Mouse (Mus musculus): Measurements from ENCODE around the gene Glcci1. TPM values are rescaled to one million over a fixed set of nuclear protein-coding genes. Genes with fewer than 3 reads are reported as not detected.

Glcci1 gene
- 16.5 and 19.0 TPM in 2 replicates for polyA plus RNA-seq (2012; rRNA removed)

DNA sequence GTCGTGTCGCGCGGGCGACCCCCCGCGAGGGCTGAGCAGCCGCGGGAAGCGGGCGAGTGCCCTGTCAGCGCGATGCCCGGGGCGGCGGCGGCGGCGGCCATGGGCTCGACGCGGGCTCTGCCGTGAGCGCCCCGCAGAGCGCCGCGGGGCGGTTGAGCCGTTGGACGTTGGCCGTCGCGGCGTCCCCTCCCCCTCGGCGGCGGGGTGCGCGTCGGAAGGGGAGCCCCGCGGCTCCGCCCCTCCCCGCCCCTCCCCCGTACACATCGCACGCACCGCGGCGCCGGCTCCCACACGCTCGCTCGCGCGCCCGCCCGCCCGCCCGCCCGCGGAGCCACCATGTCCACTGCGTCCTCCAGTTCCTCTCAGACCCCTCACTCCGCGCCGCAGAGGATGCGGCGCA, at the start of gene Glcci1:
TSS of gene Glcci1 (plus strand) at position 50 of the 400 bp plus-strand sequence.
- DNase-seq (ENCODE audit: low read depth), result peak; percentile 89
- TF ChIP-seq CTCF (IDR thresholded peaks at IDR 0.05; ENCODE audit: borderline replicate concordance, extremely low read depth, insufficient read depth, insufficient read length) (no peak), POLR2A (IDR thresholded peaks at IDR 0.05; ENCODE audit: borderline replicate concordance, extremely low read depth, insufficient read depth, insufficient read length, poor library complexity, severe bottlenecking) (no peak)

DNA sequence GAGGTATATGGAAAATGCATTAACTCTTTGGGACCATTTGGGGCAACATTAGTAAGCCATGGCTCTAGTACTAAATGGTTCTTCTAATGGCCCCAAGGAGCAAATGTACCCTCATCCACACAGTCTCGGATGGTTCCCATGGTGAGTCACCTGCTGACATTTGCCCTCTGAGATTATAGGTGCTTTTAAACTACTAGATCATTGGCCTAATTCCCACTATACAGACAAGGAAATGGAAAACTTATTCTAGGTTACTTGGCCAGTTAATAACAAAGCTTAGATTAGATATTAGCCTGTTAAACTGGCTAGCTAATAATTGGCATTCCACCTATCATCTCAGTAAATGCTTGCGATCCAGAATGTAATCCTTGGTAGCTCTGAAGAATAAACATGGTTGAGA, 47.0 kb upstream of the Glcci1 start:
- DNase-seq (ENCODE audit: low read depth), result no peak
- TF ChIP-seq CTCF (IDR thresholded peaks at IDR 0.05; ENCODE audit: borderline replicate concordance, extremely low read depth, insufficient read depth, insufficient read length) (no peak), POLR2A (IDR thresholded peaks at IDR 0.05; ENCODE audit: borderline replicate concordance, extremely low read depth, insufficient read depth, insufficient read length, poor library complexity, severe bottlenecking) (no peak)

DNA sequence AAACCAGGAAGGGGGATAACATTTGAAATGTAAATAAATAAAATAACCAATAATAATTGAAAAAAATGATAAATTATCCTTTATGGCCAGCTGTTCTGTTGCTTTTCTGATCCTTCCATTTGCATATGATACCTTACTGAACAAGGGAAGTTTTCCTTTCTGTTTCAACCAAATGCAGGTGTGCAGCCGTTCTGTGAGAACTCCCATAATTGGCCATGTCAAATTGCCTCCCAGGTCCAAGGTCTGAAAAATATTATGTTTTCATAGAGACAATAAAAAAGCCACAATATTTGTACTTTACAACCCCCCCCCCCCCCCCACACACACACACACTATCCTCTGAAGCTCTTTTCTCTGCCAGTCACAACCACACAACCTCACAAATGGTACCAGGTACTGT, 44.0 kb upstream of the Glcci1 start:
- TF ChIP-seq POLR2A (IDR thresholded peaks at IDR 0.05; ENCODE audit: borderline replicate concordance, extremely low read depth, insufficient read depth, insufficient read length, poor library complexity, severe bottlenecking), result no peak
- no peak for TF ChIP-seq CTCF (IDR thresholded peaks at IDR 0.05; ENCODE audit: borderline replicate concordance, extremely low read depth, insufficient read depth, insufficient read length)
- DNase-seq (ENCODE audit: low read depth), result no peak

DNA sequence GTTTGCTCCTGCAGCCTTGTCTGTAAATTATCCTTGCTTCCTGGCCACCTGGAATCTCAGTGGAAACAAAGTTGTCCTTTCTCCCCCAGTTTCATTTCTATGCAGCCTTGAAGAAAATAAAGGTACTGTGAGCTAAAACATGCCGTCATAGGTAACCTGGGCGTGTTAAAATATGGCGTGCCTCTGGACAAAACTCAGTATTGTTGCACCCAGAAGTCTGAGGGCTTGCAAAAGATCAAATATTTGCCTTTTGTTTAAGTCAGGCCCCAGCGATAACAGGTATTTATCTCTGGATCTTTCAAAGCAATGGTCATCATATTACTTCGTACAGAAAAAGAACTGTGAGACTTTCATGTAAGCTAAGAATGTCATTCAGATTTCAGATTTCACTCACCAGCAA, 43.4 kb upstream of the Glcci1 start:
- TF ChIP-seq POLR2A (IDR thresholded peaks at IDR 0.05; ENCODE audit: borderline replicate concordance, extremely low read depth, insufficient read depth, insufficient read length, poor library complexity, severe bottlenecking) (no peak), CTCF (IDR thresholded peaks at IDR 0.05; ENCODE audit: borderline replicate concordance, extremely low read depth, insufficient read depth, insufficient read length) (no peak)
- DNase-seq (ENCODE audit: low read depth), result no peak

DNA sequence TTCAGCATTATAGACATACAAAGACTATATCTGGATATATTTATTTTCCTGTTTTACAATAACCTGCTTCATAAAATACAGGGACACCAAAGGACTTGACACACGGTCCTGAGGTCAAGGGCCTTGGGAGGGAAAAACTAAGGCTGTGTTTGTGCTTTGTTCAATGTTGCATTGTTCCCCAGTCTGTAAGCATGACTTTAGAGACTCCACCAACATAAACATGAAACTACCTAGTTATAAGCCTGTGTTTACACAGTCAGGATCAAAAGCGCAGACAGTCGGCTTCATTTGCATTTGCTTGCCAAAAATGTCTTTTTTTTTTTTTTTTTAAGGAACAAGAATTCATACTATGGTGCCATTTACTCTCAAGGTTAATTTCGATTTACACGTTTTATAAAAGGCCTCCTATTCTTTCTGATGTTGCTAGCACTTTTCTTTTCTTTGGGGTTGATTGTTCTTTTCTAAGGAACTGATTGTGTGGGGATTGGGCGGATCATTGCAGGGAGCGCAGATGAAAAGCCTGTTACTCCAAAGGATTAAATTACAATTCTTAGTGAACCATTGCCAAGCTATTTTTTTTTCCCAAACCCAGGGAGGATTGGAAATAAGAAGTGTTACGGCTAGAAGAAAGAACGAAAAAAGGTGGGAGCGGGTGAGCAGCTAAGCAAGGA, 41.6 kb upstream of the Glcci1 start:
- peak; percentile 77 for DNase-seq (ENCODE audit: low read depth)
- TF ChIP-seq CTCF (IDR thresholded peaks at IDR 0.05; ENCODE audit: borderline replicate concordance, extremely low read depth, insufficient read depth, insufficient read length) (no peak), POLR2A (IDR thresholded peaks at IDR 0.05; ENCODE audit: borderline replicate concordance, extremely low read depth, insufficient read depth, insufficient read length, poor library complexity, severe bottlenecking) (no peak)

DNA sequence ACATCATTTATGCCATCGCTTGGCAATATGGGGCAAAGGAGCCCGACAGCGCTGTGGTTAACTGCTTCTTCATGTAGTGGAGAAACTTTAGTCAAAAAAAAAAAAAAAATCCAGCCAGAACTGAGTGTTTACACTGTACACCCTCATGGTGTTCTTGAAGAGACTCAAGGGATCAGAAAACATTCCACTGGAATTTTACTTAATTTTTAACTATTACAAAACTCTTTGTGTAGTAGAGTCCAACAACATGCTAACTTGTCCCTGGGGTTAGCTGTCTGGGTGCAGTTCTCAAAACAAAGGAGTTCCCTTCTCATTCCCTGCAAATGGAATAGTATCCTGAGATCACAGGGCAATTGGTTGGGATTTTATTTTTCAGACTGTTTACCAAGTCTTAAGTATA, 39.5 kb upstream of the Glcci1 start:
- DNase-seq (ENCODE audit: low read depth), result no peak
- TF ChIP-seq POLR2A (IDR thresholded peaks at IDR 0.05; ENCODE audit: borderline replicate concordance, extremely low read depth, insufficient read depth, insufficient read length, poor library complexity, severe bottlenecking), result no peak
- TF ChIP-seq CTCF (IDR thresholded peaks at IDR 0.05; ENCODE audit: borderline replicate concordance, extremely low read depth, insufficient read depth, insufficient read length), result no peak

DNA sequence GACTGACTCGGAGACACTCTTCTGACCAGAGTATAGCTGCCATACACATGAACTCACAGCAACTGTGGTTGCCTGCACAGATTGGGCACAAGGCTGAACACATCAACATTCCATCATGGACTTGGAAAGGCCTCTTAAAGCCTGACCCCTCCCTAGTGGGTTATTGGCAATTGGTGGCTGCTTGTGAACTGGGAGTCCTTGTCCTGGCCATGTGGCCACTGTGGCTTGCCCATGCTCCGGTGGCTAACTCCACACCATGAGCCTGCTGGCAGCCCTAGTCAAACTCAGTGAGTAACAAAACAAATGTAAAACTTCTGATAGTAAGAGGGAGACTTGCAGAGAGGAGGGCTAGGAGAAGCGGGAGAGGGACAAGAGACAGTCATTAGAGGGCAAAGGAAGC, 37.3 kb upstream of the Glcci1 start:
- DNase-seq (ENCODE audit: low read depth), result no peak

DNA sequence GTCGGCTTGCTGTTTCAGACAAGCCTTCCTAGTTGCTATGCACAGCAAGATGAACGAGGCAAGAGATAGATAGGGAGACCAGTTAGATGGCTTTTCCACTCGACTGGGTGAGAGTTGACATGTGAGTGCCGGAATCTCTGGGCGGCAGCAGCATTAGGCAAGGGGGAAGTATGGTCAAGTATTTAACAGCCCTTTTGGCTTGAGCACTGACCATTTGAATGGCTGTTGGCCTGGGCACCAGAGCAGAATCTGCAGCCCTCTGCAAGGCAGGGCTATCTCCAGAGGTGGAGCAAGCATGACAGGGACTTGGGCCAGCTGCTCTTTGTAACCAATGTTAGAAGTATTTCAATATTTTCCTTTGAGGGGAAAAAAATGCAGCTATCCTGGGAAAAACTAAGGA, 36.5 kb upstream of the Glcci1 start:
- DNase-seq (ENCODE audit: low read depth), result no peak
- no peak for TF ChIP-seq POLR2A (IDR thresholded peaks at IDR 0.05; ENCODE audit: borderline replicate concordance, extremely low read depth, insufficient read depth, insufficient read length, poor library complexity, severe bottlenecking)
- TF ChIP-seq CTCF (IDR thresholded peaks at IDR 0.05; ENCODE audit: borderline replicate concordance, extremely low read depth, insufficient read depth, insufficient read length), result no peak

More for the DNA sequence above, 37.3 kb upstream of the Glcci1 start:
- TF ChIP-seq CTCF (IDR thresholded peaks at IDR 0.05; ENCODE audit: borderline replicate concordance, extremely low read depth, insufficient read depth, insufficient read length) (no peak), POLR2A (IDR thresholded peaks at IDR 0.05; ENCODE audit: borderline replicate concordance, extremely low read depth, insufficient read depth, insufficient read length, poor library complexity, severe bottlenecking) (no peak)

DNA sequence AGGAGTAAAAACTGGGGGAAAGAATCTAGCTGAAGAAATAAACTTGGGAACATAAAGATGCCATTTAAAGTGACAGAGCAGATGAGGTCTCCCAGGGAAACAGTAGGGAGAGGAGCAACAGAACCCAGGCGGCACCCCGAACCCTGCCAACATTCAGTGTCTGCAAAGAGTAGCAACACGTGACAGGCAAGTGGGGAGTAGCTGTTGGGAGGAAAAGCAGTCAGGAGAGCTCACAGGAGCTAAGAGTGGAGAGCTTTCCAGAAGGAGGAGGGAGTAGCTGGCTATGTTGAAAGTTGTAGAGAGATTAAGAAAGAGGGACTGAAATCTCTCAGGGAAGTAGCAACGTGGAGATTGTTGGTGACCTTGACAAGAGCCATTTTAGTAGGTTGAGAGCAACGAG, 35.9 kb upstream of the Glcci1 start:
- TF ChIP-seq CTCF (IDR thresholded peaks at IDR 0.05; ENCODE audit: borderline replicate concordance, extremely low read depth, insufficient read depth, insufficient read length) (no peak), POLR2A (IDR thresholded peaks at IDR 0.05; ENCODE audit: borderline replicate concordance, extremely low read depth, insufficient read depth, insufficient read length, poor library complexity, severe bottlenecking) (no peak)
- DNase-seq (ENCODE audit: low read depth), result peak; percentile 35

DNA sequence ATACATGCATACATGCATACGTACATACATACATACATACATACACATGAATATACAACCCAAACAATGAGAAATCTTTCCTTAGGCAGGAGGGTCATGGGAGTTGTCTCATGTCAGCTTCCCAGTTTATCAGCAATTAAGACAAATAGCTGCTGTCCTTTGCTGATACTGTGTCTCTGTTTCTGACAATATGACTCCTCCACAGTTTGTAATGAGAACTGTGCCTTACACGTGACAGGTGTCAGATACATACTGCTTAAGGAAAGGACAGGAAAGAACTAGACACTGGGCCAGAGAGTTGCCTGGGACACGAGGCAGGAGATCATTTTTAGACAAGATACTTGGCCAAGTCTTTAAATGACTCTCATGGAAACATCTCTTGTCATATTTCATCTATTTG, 35.1 kb upstream of the Glcci1 start:
- no peak for DNase-seq (ENCODE audit: low read depth)

DNA sequence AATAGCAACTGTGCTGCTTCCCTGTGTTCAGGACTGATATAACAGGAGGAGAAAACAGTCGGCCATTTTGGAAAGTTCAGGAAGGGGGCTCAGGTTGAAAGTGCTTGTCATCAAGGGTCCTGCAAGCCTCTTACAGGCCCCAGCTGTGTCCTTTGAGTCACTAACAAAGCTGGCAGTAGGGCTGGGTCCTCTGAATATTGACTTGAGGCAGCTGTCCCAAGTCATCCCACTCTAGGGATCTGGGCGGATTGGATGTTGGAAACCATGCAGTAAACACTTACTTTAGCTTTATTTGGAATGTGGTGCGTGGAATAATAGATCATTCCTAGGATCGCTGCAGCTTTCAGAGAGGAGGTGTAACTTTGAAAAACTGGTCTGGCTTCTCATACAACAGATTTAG, 34.6 kb upstream of the Glcci1 start:
- DNase-seq (ENCODE audit: low read depth), result no peak
- TF ChIP-seq POLR2A (IDR thresholded peaks at IDR 0.05; ENCODE audit: borderline replicate concordance, extremely low read depth, insufficient read depth, insufficient read length, poor library complexity, severe bottlenecking) (no peak), CTCF (IDR thresholded peaks at IDR 0.05; ENCODE audit: borderline replicate concordance, extremely low read depth, insufficient read depth, insufficient read length) (no peak)

More for the DNA sequence above, 35.1 kb upstream of the Glcci1 start:
- TF ChIP-seq CTCF (IDR thresholded peaks at IDR 0.05; ENCODE audit: borderline replicate concordance, extremely low read depth, insufficient read depth, insufficient read length), result no peak
- TF ChIP-seq POLR2A (IDR thresholded peaks at IDR 0.05; ENCODE audit: borderline replicate concordance, extremely low read depth, insufficient read depth, insufficient read length, poor library complexity, severe bottlenecking), result no peak

DNA sequence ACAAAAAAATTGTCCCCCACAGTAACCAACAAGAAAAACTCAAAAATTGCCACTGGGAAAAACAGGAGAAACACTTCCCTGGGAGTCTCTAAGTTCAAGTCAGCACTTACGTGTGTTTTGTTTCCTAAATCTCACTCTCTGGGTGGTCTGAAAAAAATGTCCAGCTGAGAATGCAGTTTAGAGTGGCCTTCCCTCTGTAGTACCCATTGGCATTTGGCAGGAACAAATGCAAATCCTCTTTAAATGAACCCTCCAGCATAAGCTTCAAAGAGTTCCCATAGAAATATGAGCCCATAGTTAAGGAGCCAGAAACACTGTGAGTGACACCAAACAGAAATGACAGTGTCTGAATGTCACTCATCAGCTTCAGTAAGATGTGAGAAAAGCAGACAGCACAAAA, 30.2 kb upstream of the Glcci1 start:
- peak; percentile 35 for DNase-seq (ENCODE audit: low read depth)
- TF ChIP-seq CTCF (IDR thresholded peaks at IDR 0.05; ENCODE audit: borderline replicate concordance, extremely low read depth, insufficient read depth, insufficient read length) (no peak), POLR2A (IDR thresholded peaks at IDR 0.05; ENCODE audit: borderline replicate concordance, extremely low read depth, insufficient read depth, insufficient read length, poor library complexity, severe bottlenecking) (no peak)

Measured in brain, embryonic 14.5 days (tissue).